Mouse (Mus musculus): ENCODE results near the gene Ncor1. TPM values are rescaled to one million over a fixed set of nuclear protein-coding genes. Genes with fewer than 3 reads are reported as not detected.
"Not testable (repeated sequence)": the region's sequence is repeated elsewhere in the genome, so short reads cannot be mapped to it uniquely, and the experiment has no call there.

Gene Ncor1
- polyA plus RNA-seq, 1 experiment from 2014 or later, result 203 TPM

- 91% methylated on average over 1 of the region's 1 CpGs for WGBS
These were observed 48.7 kb downstream of the Ncor1 start for GRCm38 (mm10) chr11:62409611-62410010.

DNA sequence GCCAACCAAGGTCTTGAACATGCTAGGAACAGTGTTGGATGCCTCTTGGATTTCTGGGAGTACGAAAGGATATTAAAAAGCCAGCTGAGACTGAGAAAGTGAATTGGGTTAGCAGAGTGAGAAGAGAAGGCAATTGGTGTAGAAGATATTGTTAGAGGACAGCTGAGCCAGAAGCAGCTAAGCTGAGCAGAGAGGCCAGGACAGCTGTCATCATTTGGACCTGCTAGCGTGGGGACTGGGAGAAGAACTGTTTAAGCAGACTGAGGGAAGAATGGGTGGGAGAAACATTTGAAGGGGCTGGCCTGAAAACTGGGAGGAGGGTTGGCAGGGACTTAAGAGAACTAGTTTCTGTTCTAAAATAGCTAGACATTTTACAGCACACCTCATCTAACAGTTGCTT is 49.5 kb downstream of the Ncor1 start:
- H3K36me3 ChIP-seq (ENCODE audit: control insufficient read depth, insufficient read depth, low read length), result peaks cover 35% of the 10 kb centered on the region
- H3K9me3 ChIP-seq (ENCODE audit: control insufficient read depth, low read length), result no peaks in the 10 kb centered on the region
- H3K4me3 ChIP-seq (ENCODE audit: low read length), result no peak overlapping the region
- no peaks in the 10 kb centered on the region for H3K4me1 ChIP-seq (ENCODE audit: control insufficient read depth, insufficient read depth, low read length)
- no peak for ATAC-seq (ENCODE audit: low FRiP score, low TSS enrichment)
- no peak overlapping the region for H3K9ac ChIP-seq (ENCODE audit: low read depth, low read length)
- no peaks in the 10 kb centered on the region for H3K27me3 ChIP-seq (ENCODE audit: control insufficient read depth, insufficient read depth, low read length)
- WGBS, result 98% methylated on average over 2 of the region's 2 CpGs
- no peak overlapping the region for H3K27ac ChIP-seq (ENCODE audit: low read depth, low read length)
- no peak overlapping the region for H3K4me2 ChIP-seq (replicated peaks; ENCODE audit: low read depth, low read length)

More at GRCm38 (mm10) chr11:62409611-62410010, 48.7 kb downstream of the Ncor1 start:
- Histone ChIP-seq H3K36me3 (ENCODE audit: control insufficient read depth, insufficient read depth, low read length) (peaks cover 39% of the 10 kb centered on the region), H3K27me3 (ENCODE audit: control insufficient read depth, insufficient read depth, low read length) (no peaks in the 10 kb centered on the region), H3K4me2 (replicated peaks; ENCODE audit: low read depth, low read length) (no peak overlapping the region), H3K9ac (ENCODE audit: low read depth, low read length) (no peak overlapping the region), H3K9me3 (ENCODE audit: control insufficient read depth, low read length) (no peaks in the 10 kb centered on the region), H3K4me1 (ENCODE audit: control insufficient read depth, insufficient read depth, low read length) (no peaks in the 10 kb centered on the region), H3K4me3 (ENCODE audit: low read length) (no peak overlapping the region), H3K27ac (ENCODE audit: low read depth, low read length) (no peak overlapping the region)
- ATAC-seq (ENCODE audit: low FRiP score, low TSS enrichment), result no peak

DNA sequence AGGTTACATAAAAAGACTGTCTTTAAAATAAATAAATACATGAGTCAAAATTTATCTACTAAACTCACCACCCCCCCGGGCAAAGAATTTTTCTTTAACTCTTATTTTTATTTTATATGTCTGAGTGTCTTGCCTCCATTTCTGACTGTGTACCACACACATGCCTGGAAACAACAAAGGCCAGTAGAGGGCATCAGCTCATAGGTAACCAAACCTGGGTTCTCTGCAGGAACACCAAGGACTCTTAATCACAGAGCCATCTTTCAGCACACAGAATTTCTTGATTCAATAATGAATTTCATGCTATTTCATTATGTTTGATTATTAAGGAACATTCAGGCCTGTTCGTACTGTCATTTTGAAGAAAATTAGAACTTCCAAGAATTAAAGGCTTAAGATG is 61.9 kb downstream of the Ncor1 start:
- Histone ChIP-seq H3K9ac (ENCODE audit: low read depth, low read length) (no peak overlapping the region), H3K9me3 (ENCODE audit: control insufficient read depth, low read length) (no peaks in the 10 kb centered on the region), H3K4me2 (replicated peaks; ENCODE audit: low read depth, low read length) (no peak overlapping the region), H3K36me3 (ENCODE audit: control insufficient read depth, insufficient read depth, low read length) (peaks cover 64% of the 10 kb centered on the region), H3K4me1 (ENCODE audit: control insufficient read depth, insufficient read depth, low read length) (no peaks in the 10 kb centered on the region), H3K27me3 (ENCODE audit: control insufficient read depth, insufficient read depth, low read length) (no peaks in the 10 kb centered on the region), H3K4me3 (ENCODE audit: low read length) (no peak overlapping the region), H3K27ac (ENCODE audit: low read depth, low read length) (no peak overlapping the region)
- ATAC-seq (ENCODE audit: low FRiP score, low TSS enrichment), result no peak
- WGBS, result 93% methylated on average over 2 of the region's 2 CpGs

- no peak overlapping the region for H3K27ac ChIP-seq (ENCODE audit: low read depth, low read length)
- no peaks in the 10 kb centered on the region for H3K4me1 ChIP-seq (ENCODE audit: control insufficient read depth, insufficient read depth, low read length)
- peaks cover 54% of the 10 kb centered on the region for H3K36me3 ChIP-seq (ENCODE audit: control insufficient read depth, insufficient read depth, low read length)
- H3K9me3 ChIP-seq (ENCODE audit: control insufficient read depth, low read length), result no peaks in the 10 kb centered on the region
- H3K4me3 ChIP-seq (ENCODE audit: low read length), result no peak overlapping the region
- 95% methylated on average over 3 of the region's 3 CpGs for WGBS
- no peaks in the 10 kb centered on the region for H3K27me3 ChIP-seq (ENCODE audit: control insufficient read depth, insufficient read depth, low read length)
- no peak overlapping the region for H3K4me2 ChIP-seq (replicated peaks; ENCODE audit: low read depth, low read length)
- H3K9ac ChIP-seq (ENCODE audit: low read depth, low read length), result no peak overlapping the region
- no peak for ATAC-seq (ENCODE audit: low FRiP score, low TSS enrichment)
These were observed 70.0 kb downstream of the Ncor1 start for GRCm38 (mm10) chr11:62388331-62388679.

DNA sequence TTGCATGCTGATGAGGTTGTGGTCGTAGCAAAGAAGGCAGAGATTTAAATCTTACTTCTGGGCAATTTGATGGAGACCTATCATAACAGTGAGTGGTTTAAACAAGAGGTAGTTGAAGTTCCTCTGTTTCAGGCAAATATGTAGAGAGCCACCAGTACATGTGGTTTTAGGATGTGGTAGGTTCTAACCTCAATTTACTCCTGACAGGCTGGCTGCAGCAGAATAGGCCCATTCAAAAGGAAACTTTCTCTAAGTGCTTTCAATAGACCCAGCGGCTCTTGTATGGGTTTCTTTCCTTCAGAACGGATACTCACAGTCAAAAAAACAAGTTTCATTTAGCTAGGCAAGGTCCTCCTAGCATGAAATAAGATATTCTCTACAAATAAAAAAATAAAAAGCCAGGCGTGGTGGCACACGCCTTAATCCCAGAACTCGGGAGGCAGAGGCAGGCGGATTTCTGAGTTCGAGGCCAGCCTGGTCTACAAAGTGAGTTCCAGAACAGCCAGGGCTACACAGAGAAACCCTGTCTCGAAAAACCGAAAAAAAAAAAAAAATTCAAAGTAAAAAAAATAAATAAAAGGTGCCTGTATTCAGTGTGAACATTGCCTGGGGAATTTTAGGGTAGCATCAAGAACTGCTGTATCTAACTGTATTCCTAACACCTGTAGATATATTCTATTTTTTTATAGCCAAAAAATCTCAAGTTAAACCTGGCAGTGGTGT is 70.6 kb downstream of the Ncor1 start:
- ATAC-seq (ENCODE audit: low FRiP score, low TSS enrichment), result no peak
- no peaks in the 10 kb centered on the region for H3K9me3 ChIP-seq (ENCODE audit: control insufficient read depth, low read length)
- 92% methylated on average over 10 of the region's 10 CpGs for WGBS

DNA sequence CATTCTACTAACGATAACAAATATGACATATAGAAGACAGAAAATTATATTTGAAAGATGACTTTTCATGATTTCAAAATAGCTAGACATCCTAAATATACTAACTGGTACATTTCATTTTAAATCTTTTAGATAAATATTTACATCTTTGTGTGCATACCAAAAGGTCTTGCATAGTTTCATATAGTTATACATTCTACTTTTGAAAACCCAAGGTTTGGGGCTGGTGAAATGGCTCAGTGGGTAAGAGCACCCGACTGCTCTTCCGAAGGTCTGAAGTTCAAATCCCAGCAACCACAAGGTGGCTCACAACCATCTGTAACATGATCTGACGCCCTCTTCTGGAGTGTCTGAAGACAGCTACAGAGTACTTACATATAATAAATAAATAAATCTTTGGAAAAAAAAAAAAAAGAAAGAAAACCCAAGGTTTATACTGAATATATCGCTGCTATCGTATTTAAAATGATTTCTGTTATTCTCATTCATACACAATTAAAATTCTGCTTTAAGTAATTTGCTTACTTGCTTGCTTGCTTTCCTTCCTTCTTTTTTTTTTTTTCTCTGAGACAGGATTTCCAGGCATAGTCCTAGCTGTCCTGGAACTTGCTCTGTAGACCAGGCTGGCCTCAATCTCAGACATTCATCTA is 81.0 kb downstream of the Ncor1 start:
- WGBS, result 88% methylated on average over 6 of the region's 6 CpGs
- H3K36me3 ChIP-seq (ENCODE audit: control insufficient read depth, insufficient read depth, low read length), result peaks cover 64% of the 10 kb centered on the region

More for the DNA sequence above, 70.6 kb downstream of the Ncor1 start:
- no peak overlapping the region for H3K4me2 ChIP-seq (replicated peaks; ENCODE audit: low read depth, low read length)
- no peak overlapping the region for H3K9ac ChIP-seq (ENCODE audit: low read depth, low read length)
- peaks cover 57% of the 10 kb centered on the region for H3K36me3 ChIP-seq (ENCODE audit: control insufficient read depth, insufficient read depth, low read length)
- H3K27ac ChIP-seq (ENCODE audit: low read depth, low read length), result no peak overlapping the region
- H3K4me1 ChIP-seq (ENCODE audit: control insufficient read depth, insufficient read depth, low read length), result no peaks in the 10 kb centered on the region
- H3K27me3 ChIP-seq (ENCODE audit: control insufficient read depth, insufficient read depth, low read length), result no peaks in the 10 kb centered on the region
- H3K4me3 ChIP-seq (ENCODE audit: low read length), result no peak overlapping the region

DNA sequence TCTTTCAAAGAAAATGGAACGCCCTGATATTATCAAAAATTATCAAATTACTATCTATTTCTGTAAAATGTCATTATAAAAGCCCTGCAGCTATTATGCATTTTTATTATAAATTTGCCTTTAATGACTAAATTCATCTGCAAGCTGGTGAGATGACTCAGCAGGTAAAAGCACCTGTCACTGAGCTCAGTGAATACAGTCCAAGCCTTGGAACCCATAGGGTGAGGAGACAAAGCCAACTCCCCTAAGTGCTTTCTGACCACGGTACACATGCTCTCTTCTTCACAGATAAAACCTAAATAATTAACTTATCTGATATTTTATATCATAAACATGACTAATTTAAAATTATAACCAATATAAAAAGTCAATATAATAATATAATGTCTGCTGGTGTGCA is 86.6 kb downstream of the Ncor1 start:
- no peak overlapping the region for H3K4me3 ChIP-seq (ENCODE audit: low read length)
- H3K27ac ChIP-seq (ENCODE audit: low read depth, low read length), result no peak overlapping the region
- ATAC-seq (ENCODE audit: low FRiP score, low TSS enrichment), result no peak
- H3K4me2 ChIP-seq (replicated peaks; ENCODE audit: low read depth, low read length), result no peak overlapping the region
- peaks cover 71% of the 10 kb centered on the region for H3K36me3 ChIP-seq (ENCODE audit: control insufficient read depth, insufficient read depth, low read length)
- H3K27me3 ChIP-seq (ENCODE audit: control insufficient read depth, insufficient read depth, low read length), result no peaks in the 10 kb centered on the region
- no peaks in the 10 kb centered on the region for H3K4me1 ChIP-seq (ENCODE audit: control insufficient read depth, insufficient read depth, low read length)
- WGBS, result 94% methylated on average over 2 of the region's 2 CpGs
- no peak overlapping the region for H3K9ac ChIP-seq (ENCODE audit: low read depth, low read length)
- no peaks in the 10 kb centered on the region for H3K9me3 ChIP-seq (ENCODE audit: control insufficient read depth, low read length)

More for the DNA sequence above, 81.0 kb downstream of the Ncor1 start:
- H3K27me3 ChIP-seq (ENCODE audit: control insufficient read depth, insufficient read depth, low read length); ATAC-seq (ENCODE audit: low FRiP score, low TSS enrichment); H3K4me1 ChIP-seq (ENCODE audit: control insufficient read depth, insufficient read depth, low read length); H3K9me3 ChIP-seq (ENCODE audit: control insufficient read depth, low read length); H3K9ac ChIP-seq (ENCODE audit: low read depth, low read length); H3K4me3 ChIP-seq (ENCODE audit: low read length); H3K27ac ChIP-seq (ENCODE audit: low read depth, low read length); H3K4me2 ChIP-seq (replicated peaks; ENCODE audit: low read depth, low read length): not testable (repeated sequence)

GRCm38 (mm10) chr11:62369924-62370323 is 88.4 kb downstream of the Ncor1 start:
- ATAC-seq (ENCODE audit: low FRiP score, low TSS enrichment), result no peak

DNA sequence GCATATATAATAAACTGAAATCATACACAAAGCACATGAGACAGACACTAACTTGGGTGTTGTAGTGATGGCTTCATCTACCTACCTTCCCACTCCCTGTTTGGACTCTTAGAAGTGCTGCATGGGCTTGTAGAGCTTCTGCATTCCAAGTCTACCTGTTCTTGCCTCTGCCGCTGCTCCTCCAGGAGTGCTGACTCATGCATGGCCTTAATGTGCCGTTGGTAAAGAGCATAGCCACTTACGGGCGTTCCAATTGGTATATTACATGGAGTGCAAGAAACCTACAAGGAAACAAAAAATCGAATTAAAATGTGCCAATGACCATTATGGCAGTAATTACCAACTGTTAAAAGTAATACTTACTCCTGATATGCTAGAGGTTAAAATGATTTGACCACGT is 91.5 kb downstream of the Ncor1 start:
- no peak overlapping the region for H3K4me2 ChIP-seq (replicated peaks; ENCODE audit: low read depth, low read length)
- no peak for ATAC-seq (ENCODE audit: low FRiP score, low TSS enrichment)
- H3K9me3 ChIP-seq (ENCODE audit: control insufficient read depth, low read length), result no peaks in the 10 kb centered on the region
- no peaks in the 10 kb centered on the region for H3K27me3 ChIP-seq (ENCODE audit: control insufficient read depth, insufficient read depth, low read length)
- no peak overlapping the region for H3K9ac ChIP-seq (ENCODE audit: low read depth, low read length)
- no peaks in the 10 kb centered on the region for H3K4me1 ChIP-seq (ENCODE audit: control insufficient read depth, insufficient read depth, low read length)
- peaks cover 60% of the 10 kb centered on the region for H3K36me3 ChIP-seq (ENCODE audit: control insufficient read depth, insufficient read depth, low read length)
- no peak overlapping the region for H3K4me3 ChIP-seq (ENCODE audit: low read length)
- no peak overlapping the region for H3K27ac ChIP-seq (ENCODE audit: low read depth, low read length)
- WGBS, result 90% methylated on average over 6 of the region's 6 CpGs

More at GRCm38 (mm10) chr11:62369924-62370323, 88.4 kb downstream of the Ncor1 start:
- Histone ChIP-seq H3K4me3 (ENCODE audit: low read length) (no peak overlapping the region), H3K27me3 (ENCODE audit: control insufficient read depth, insufficient read depth, low read length) (no peaks in the 10 kb centered on the region), H3K36me3 (ENCODE audit: control insufficient read depth, insufficient read depth, low read length) (peaks cover 72% of the 10 kb centered on the region), H3K4me1 (ENCODE audit: control insufficient read depth, insufficient read depth, low read length) (no peaks in the 10 kb centered on the region), H3K9ac (ENCODE audit: low read depth, low read length) (no peak overlapping the region), H3K4me2 (replicated peaks; ENCODE audit: low read depth, low read length) (no peak overlapping the region), H3K27ac (ENCODE audit: low read depth, low read length) (no peak overlapping the region), H3K9me3 (ENCODE audit: control insufficient read depth, low read length) (no peaks in the 10 kb centered on the region)

All from kidney, embryonic 14.5 days (tissue).